Mouse (Mus musculus): ENCODE measurements at regions not wholly inside any gene's neighbourhood (a gene's known extent, or its start where the extent isn't known, plus 50 kb on each side); places are given as distances from the start of the nearest gene placed in this dataset.

GRCm38 (mm10) chr7:125138607-125139006 lies 305.9 kb upstream of the Kdm8 start:
- Histone ChIP-seq H3K9me3 (ENCODE audit: low read length) (no peaks in the 10 kb centered on the region), H3K9ac (replicated peaks) (no peak overlapping the region), H3K4me2 (ENCODE audit: low read depth, low read length) (no peak overlapping the region), H3K27ac (ENCODE audit: low read depth) (no peak overlapping the region), H3K27me3 (ENCODE audit: insufficient read depth, low read length) (no peaks in the 10 kb centered on the region), H3K4me3 (ENCODE audit: low read depth, low read length) (no peak overlapping the region), H3K36me3 (replicated peaks; ENCODE audit: insufficient read depth, low read length) (no peaks in the 10 kb centered on the region), H3K4me1 (ENCODE audit: insufficient read depth) (no peaks in the 10 kb centered on the region)
- DNase-seq (no peak), ATAC-seq (no peak)
- TF ChIP-seq CTCF (IDR thresholded peaks at IDR 0.05; ENCODE audit: low read depth) (no peak), EP300 (IDR thresholded peaks at IDR 0.05; ENCODE audit: low read depth) (no peak)
- WGBS (ENCODE audit: insufficient replicate concordance) = 34% methylated on average over 3 of the region's 3 CpGs

- DNase-seq = no peak
- no peak for ATAC-seq
Observed at GRCm38 (mm10) chr7:125139196-125139595, 305.3 kb upstream of the Kdm8 start.

GRCm38 (mm10) chr7:125140854-125141253 lies 303.6 kb upstream of the Kdm8 start:
- WGBS (ENCODE audit: insufficient replicate concordance) = 59% methylated on average over 3 of the region's 3 CpGs

More at GRCm38 (mm10) chr7:125139196-125139595, 305.3 kb upstream of the Kdm8 start:
- 37% methylated on average over 2 of the region's 2 CpGs for WGBS (ENCODE audit: insufficient replicate concordance)
- TF ChIP-seq EP300 (IDR thresholded peaks at IDR 0.05; ENCODE audit: low read depth) (no peak), CTCF (IDR thresholded peaks at IDR 0.05; ENCODE audit: low read depth) (no peak)
- no peaks in the 10 kb centered on the region for H3K36me3 ChIP-seq (replicated peaks; ENCODE audit: insufficient read depth, low read length)
- no peaks in the 10 kb centered on the region for H3K27me3 ChIP-seq (ENCODE audit: insufficient read depth, low read length)
- H3K4me1 ChIP-seq (ENCODE audit: insufficient read depth) = no peaks in the 10 kb centered on the region
- no peaks in the 10 kb centered on the region for H3K9me3 ChIP-seq (ENCODE audit: low read length)
- H3K4me2 ChIP-seq (ENCODE audit: low read depth, low read length) = no peak overlapping the region
- H3K27ac ChIP-seq (ENCODE audit: low read depth) = no peak overlapping the region
- H3K4me3 ChIP-seq (ENCODE audit: low read depth, low read length) = no peak overlapping the region
- H3K9ac ChIP-seq (replicated peaks) = no peak overlapping the region

GRCm38 (mm10) chr7:125141864-125142263 lies 302.6 kb upstream of the Kdm8 start:
- H3K27ac ChIP-seq (ENCODE audit: low read depth) = no peak overlapping the region
- ATAC-seq (no peak), DNase-seq (no peak)
- no peak overlapping the region for H3K9ac ChIP-seq (replicated peaks)
- H3K36me3 ChIP-seq (replicated peaks; ENCODE audit: insufficient read depth, low read length) = no peaks in the 10 kb centered on the region
- TF ChIP-seq CTCF (IDR thresholded peaks at IDR 0.05; ENCODE audit: low read depth) = no peak
- TF ChIP-seq EP300 (IDR thresholded peaks at IDR 0.05; ENCODE audit: low read depth) = no peak
- 70% methylated on average over 1 of the region's 1 CpGs for WGBS (ENCODE audit: insufficient replicate concordance)
- no peaks in the 10 kb centered on the region for H3K4me1 ChIP-seq (ENCODE audit: insufficient read depth)
- H3K27me3 ChIP-seq (ENCODE audit: insufficient read depth, low read length) = no peaks in the 10 kb centered on the region
- H3K4me3 ChIP-seq (ENCODE audit: low read depth, low read length) = no peak overlapping the region
- no peaks in the 10 kb centered on the region for H3K9me3 ChIP-seq (ENCODE audit: low read length)
- no peak overlapping the region for H3K4me2 ChIP-seq (ENCODE audit: low read depth, low read length)

More at GRCm38 (mm10) chr7:125140854-125141253, 303.6 kb upstream of the Kdm8 start:
- H3K9ac ChIP-seq (replicated peaks) = no peak overlapping the region
- no peak overlapping the region for H3K27ac ChIP-seq (ENCODE audit: low read depth)
- no peaks in the 10 kb centered on the region for H3K36me3 ChIP-seq (replicated peaks; ENCODE audit: insufficient read depth, low read length)
- no peaks in the 10 kb centered on the region for H3K4me1 ChIP-seq (ENCODE audit: insufficient read depth)
- no peaks in the 10 kb centered on the region for H3K27me3 ChIP-seq (ENCODE audit: insufficient read depth, low read length)
- H3K9me3 ChIP-seq (ENCODE audit: low read length) = no peaks in the 10 kb centered on the region
- ATAC-seq = no peak
- no peak for DNase-seq
- no peak overlapping the region for H3K4me2 ChIP-seq (ENCODE audit: low read depth, low read length)
- TF ChIP-seq CTCF (IDR thresholded peaks at IDR 0.05; ENCODE audit: low read depth) (no peak), EP300 (IDR thresholded peaks at IDR 0.05; ENCODE audit: low read depth) (no peak)
- no peak overlapping the region for H3K4me3 ChIP-seq (ENCODE audit: low read depth, low read length)

- no peaks in the 10 kb centered on the region for H3K36me3 ChIP-seq (replicated peaks; ENCODE audit: insufficient read depth, low read length)
- WGBS (ENCODE audit: insufficient replicate concordance) = 22% methylated on average over 9 of the region's 9 CpGs
- no peak overlapping the region for H3K9ac ChIP-seq (replicated peaks)
- H3K4me3 ChIP-seq (ENCODE audit: low read depth, low read length) = no peak overlapping the region
- ATAC-seq (no peak), DNase-seq (no peak)
- H3K4me1 ChIP-seq (ENCODE audit: insufficient read depth) = no peaks in the 10 kb centered on the region
- TF ChIP-seq CTCF (IDR thresholded peaks at IDR 0.05; ENCODE audit: low read depth) = no peak
- TF ChIP-seq EP300 (IDR thresholded peaks at IDR 0.05; ENCODE audit: low read depth) = no peak
- no peak overlapping the region for H3K4me2 ChIP-seq (ENCODE audit: low read depth, low read length)
- H3K27me3 ChIP-seq (ENCODE audit: insufficient read depth, low read length) = no peaks in the 10 kb centered on the region
- no peaks in the 10 kb centered on the region for H3K9me3 ChIP-seq (ENCODE audit: low read length)
- H3K27ac ChIP-seq (ENCODE audit: low read depth) = no peak overlapping the region
Observed at GRCm38 (mm10) chr7:125146025-125146424, 298.5 kb upstream of the Kdm8 start.

GRCm38 (mm10) chr7:125149151-125149550 lies 295.3 kb upstream of the Kdm8 start:
- no peaks in the 10 kb centered on the region for H3K27me3 ChIP-seq (ENCODE audit: insufficient read depth, low read length)
- H3K27ac ChIP-seq (ENCODE audit: low read depth) = no peak overlapping the region
- no peak overlapping the region for H3K4me3 ChIP-seq (ENCODE audit: low read depth, low read length)
- no peak for TF ChIP-seq CTCF (IDR thresholded peaks at IDR 0.05; ENCODE audit: low read depth)
- TF ChIP-seq EP300 (IDR thresholded peaks at IDR 0.05; ENCODE audit: low read depth) = no peak
- H3K36me3 ChIP-seq (replicated peaks; ENCODE audit: insufficient read depth, low read length) = no peaks in the 10 kb centered on the region
- WGBS (ENCODE audit: insufficient replicate concordance) = 78% methylated on average over 2 of the region's 2 CpGs
- H3K4me1 ChIP-seq (ENCODE audit: insufficient read depth) = no peaks in the 10 kb centered on the region
- H3K9me3 ChIP-seq (ENCODE audit: low read length) = no peaks in the 10 kb centered on the region
- H3K9ac ChIP-seq (replicated peaks) = no peak overlapping the region
- no peak overlapping the region for H3K4me2 ChIP-seq (ENCODE audit: low read depth, low read length)
- DNase-seq = no peak
- no peak for ATAC-seq

GRCm38 (mm10) chr7:125149740-125150139 lies 294.7 kb upstream of the Kdm8 start:
- no peak for ATAC-seq

More at GRCm38 (mm10) chr7:125149740-125150139, 294.7 kb upstream of the Kdm8 start:
- H3K36me3 ChIP-seq (replicated peaks; ENCODE audit: insufficient read depth, low read length) = no peaks in the 10 kb centered on the region
- WGBS (ENCODE audit: insufficient replicate concordance) = 15% methylated on average over 1 of the region's 1 CpGs
- no peaks in the 10 kb centered on the region for H3K27me3 ChIP-seq (ENCODE audit: insufficient read depth, low read length)
- no peak overlapping the region for H3K9ac ChIP-seq (replicated peaks)
- no peak for DNase-seq
- no peak overlapping the region for H3K4me2 ChIP-seq (ENCODE audit: low read depth, low read length)
- H3K9me3 ChIP-seq (ENCODE audit: low read length) = no peaks in the 10 kb centered on the region
- no peaks in the 10 kb centered on the region for H3K4me1 ChIP-seq (ENCODE audit: insufficient read depth)
- no peak for TF ChIP-seq EP300 (IDR thresholded peaks at IDR 0.05; ENCODE audit: low read depth)
- no peak for TF ChIP-seq CTCF (IDR thresholded peaks at IDR 0.05; ENCODE audit: low read depth)
- H3K4me3 ChIP-seq (ENCODE audit: low read depth, low read length) = no peak overlapping the region
- H3K27ac ChIP-seq (ENCODE audit: low read depth) = no peak overlapping the region

All from liver, postnatal 0 days (tissue).